Mouse (Mus musculus): Measurements from ENCODE around the gene Sesn2.
A peak's percentile ranks its signal among the peaks of the same experiment; 100 is the strongest.
"Not testable (repeated sequence)": the region's sequence is repeated elsewhere in the genome, so short reads cannot be mapped to it uniquely, and the experiment has no call there.

Gene Sesn2

DNA sequence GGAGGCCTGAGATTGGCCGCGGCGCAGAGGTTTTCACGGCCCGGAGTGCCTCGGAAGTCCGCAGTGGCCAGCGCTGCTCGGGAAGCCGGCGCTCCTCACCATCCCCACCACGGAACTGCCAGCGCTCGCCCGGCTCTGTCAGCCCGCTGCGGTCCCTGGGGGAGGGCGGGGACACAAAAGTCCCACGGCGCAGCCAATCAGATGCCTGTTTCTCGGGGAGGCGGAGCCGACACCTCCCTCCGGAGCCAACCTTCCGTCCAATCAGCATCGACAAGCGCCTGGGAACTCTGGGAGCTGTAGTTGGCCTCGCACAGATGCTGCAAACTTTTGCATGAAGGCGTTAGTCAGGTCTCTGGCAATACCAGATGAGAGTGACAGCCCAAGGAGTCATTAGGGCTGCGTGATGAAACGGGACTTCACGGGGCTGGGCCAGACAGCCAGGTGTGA is at the start of gene Sesn2:
Gene Sesn2, minus strand, starts transcription at position 150 of the 447 bp plus-strand sequence.
- peak; percentile 90 to 95 for DNase-seq (ENCODE audit: low spot score in 2 of 2)

DNA sequence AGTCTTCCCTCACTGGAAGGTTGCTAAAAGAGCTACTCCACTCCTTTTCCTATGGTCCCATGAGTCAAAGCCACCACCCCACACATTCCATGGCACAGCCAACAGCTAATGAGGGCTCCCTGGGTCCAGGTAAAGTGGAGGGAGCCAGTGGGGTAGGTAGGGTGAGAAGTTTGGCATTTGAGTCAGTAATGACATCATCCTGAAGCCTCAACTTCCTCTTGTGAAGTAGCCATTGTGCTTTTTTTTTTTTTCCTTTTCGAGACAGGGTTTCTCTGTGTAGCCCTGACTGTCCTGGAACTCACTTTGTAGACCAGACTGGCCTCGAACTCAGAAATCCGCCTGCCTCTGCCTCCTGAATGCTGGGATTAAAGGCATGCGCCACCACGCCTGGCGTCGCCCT is 45.2 kb upstream of the Sesn2 start:
- not testable (repeated sequence) for DNase-seq (ENCODE audit: low spot score in 2 of 2)

DNA sequence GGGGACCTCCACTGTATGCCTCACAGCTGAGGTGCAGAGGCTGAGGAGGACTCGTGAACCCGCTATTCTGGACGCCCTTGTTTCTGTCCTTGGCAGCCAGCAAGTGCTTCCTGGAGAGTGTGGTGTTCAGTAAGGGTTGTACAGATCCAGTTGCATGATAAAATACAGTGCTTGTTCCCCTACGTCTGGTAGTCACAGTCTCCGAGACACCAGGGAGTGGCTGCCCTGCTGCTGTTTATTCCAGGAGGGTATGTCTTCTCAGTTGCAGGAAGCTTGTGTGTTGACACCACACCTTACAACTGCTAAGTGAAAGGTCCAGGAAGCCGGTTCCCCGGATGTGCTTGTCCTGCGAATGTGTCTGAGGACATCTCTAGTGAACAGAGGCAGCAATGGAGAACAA is 44.4 kb upstream of the Sesn2 start:
- no peak for DNase-seq (ENCODE audit: low spot score in 2 of 2)

DNA sequence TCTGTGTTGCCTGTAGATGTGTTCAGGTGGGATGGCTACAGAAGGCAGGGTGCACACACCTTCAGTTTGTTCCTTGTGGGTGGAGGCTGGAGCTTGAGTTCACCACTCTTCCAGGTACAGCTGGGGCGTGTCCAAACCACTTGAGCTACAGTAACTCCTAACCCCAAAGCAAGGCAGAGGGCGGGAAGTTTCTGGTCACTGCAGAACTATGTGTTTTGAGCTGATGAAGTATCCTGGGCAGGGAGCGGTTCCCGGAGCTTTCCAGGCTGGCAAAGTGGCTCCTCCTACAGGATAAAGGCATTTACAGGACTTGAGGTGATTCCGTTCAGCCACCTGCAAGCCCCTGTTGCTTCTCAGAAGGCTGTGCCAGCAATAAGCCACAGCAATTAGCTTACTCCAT is 43.9 kb upstream of the Sesn2 start:
- DNase-seq (ENCODE audit: low spot score in 2 of 2), result no peak

DNA sequence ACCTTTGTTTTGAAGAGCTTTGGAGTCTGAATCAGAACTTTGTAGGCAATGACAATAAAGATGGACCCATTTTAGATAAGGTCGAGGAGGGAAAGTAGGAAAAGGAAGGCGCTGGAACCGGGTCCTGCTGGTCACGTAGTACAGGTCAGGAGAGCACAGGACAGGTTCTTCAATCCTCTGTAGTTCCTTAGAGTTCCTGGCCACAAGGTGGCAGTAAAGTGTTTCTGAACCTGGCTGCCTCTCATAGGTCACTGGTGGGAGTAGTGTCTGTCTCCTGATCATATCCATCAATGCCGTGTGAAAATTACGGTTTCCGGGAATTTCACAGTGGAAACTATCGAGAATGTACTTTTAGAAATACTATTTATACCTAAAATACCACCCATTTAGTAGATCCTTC is 35.5 kb upstream of the Sesn2 start:
- DNase-seq (ENCODE audit: low spot score in 2 of 2), result peak in 1 of 2 experiments; percentile 62

DNA sequence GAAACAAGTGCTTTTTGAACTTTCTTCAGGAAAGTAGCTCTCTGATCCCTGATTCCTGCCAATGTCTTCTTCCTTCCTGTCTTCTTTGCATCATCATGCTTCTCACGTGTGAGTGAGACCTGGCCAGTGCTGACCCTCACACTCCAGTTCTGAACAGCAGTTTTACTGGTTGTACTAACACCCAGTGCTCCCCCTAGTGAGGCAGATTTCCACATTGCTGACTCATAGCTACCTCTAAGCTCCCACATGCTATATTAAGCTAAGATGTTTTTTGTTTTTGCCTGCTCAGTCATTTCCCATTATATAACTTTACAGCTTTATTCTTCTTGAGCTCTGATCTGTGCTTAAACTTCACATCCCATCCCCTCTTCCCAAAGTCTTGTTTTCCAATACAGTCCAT is 32.4 kb upstream of the Sesn2 start:
- no peak for DNase-seq (ENCODE audit: low spot score in 2 of 2)

DNA sequence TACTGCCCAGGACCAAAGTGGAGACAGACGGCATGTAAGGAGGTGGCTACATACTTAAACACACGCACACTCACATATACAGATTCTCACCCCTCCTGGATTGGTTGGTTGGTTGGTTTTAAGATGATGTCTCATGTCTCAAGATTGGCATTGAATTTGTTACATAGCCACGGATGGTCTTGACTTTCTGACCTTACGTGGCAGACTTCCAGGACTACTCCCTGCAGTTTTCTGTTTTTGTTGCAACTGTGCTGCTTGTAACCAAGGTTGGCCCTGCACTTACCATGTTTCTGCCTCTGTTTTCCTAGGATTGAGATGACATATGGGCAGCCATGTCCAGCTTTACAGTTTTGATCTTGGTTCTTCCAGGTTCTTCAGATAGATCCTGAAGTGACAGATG is 31.1 kb upstream of the Sesn2 start:
- no peak for DNase-seq (ENCODE audit: low spot score in 2 of 2)

DNA sequence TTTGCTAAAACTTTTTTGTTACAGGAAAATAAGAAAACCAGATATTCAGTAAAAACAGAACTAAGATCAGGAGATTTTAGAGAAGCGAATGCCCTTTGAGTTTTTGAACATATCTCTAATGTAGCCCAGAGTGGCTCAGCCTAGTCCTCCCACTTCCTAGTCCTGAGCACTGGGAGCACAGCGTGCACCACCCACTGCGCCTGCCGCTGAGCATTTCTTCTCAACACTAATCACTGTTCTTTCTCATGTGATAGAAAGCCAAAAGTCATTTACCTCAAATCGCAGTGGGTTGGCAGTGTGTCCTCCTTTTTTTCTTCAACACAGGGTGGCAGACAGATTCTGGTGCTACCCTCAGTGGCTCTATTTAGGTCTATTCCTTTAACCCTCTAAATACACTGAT is 29.2 kb upstream of the Sesn2 start:
- DNase-seq (ENCODE audit: low spot score in 2 of 2), result no peak

DNA sequence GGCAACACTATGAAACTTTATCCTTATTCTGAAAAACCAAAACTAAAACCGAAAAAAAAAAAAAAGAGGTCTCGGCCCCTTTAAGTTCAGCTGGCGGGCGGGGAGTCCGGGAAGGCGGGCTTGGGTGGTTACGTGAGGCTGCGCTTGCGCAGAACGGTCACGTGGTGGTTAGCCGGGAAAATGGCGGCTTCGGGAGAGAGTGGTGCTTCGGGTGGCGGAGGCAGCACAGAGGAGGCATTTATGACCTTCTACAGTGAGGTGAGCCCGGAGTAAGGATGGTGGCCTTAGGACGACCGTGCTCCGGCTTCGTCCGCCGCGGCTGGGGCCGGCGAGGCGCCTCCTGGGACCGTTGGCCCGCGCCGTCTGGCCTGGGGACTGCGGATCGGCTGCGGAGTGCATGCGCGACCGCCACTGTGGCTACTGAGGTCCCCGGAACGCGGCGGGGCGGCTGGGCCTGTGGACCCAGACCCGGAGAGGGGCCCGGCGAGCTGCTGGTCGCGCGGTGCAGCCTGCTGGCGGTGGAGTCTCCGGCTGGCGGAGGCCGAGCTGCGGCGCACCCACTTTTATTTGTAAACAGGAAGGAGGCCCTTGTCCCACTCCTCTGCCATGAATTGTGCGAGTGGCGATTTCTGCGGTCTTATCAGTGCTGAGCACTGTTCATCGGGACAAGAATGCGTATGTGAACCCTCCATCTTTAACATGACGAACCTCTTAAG is 25.3 kb upstream of the Sesn2 start, which contains the start of gene Dnajc8:
Gene Dnajc8, plus strand, starts transcription at position 145 of the 716 bp plus-strand sequence.
- peak; percentile 91 to 94 for DNase-seq (ENCODE audit: low spot score in 2 of 2)

DNA sequence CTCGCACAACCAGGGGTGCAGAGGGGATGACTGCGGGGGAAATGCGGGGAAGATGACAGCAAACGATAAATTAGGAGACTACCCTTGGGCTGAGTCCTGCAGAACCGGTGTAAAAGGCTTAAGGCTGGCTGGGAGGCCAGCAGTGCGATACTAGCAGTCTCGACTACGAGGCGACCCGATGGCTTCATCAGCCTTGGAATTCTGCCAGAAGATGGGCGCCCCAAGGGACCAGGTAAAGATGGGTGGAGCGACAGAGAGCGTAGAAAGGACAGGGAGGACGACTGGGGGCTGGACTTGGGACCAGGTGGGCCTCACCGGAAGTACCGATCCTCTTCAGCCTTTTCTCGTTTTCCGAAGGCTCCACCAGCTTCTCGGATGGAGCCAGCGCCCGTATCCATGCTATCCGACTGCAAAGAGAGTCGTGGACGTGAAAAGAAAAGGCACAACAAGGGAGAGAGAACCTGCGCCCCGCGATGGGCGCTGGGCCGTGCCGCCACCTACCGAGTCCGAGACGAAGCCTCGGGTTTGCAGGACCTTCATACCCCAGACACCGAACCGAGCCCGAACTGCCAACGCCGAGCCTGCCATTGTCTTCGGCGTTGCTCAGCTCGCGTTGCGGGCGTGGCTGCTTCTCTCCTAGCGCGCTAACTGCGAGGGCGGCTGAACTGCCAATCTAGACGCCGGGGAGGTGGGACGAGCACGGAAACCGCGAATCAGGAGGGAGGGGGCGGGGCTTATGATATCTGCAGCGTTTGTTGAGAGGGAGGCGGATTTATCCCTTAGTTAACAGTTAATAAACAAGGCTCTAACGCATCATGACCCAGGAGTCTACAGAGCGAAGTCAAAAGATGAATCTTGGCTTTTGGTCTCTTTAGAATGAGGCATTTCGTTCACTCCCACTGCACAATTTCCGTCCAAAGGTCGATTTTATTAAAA is 22.9 kb upstream of the Sesn2 start, which contains the start of gene Atpif1:
Gene Atpif1, minus strand, starts transcription at position 679 of the 936 bp plus-strand sequence.
- DNase-seq (ENCODE audit: low spot score in 2 of 2), result peak; percentile 69 to 89

DNA sequence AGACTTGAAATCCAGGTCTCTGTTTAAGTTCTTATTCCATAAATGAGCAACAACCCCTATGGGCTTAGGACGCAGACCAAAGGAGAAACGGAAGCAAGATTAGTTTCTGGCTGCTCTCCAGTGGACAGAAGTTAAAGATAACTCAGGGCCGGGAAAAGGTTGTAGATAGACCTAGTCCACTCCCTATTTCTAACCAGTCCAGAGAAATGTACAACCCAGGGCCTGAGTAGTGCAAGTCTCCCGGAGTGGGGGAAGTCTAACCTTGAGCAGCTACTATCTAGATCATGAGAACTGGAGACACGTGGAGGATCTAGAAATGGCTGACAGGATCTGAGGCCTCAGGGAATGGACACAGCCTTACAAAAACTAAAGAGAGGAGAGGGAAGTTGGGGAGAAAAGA is 22.2 kb upstream of the Sesn2 start:
- no peak for DNase-seq (ENCODE audit: low spot score in 2 of 2)

DNA sequence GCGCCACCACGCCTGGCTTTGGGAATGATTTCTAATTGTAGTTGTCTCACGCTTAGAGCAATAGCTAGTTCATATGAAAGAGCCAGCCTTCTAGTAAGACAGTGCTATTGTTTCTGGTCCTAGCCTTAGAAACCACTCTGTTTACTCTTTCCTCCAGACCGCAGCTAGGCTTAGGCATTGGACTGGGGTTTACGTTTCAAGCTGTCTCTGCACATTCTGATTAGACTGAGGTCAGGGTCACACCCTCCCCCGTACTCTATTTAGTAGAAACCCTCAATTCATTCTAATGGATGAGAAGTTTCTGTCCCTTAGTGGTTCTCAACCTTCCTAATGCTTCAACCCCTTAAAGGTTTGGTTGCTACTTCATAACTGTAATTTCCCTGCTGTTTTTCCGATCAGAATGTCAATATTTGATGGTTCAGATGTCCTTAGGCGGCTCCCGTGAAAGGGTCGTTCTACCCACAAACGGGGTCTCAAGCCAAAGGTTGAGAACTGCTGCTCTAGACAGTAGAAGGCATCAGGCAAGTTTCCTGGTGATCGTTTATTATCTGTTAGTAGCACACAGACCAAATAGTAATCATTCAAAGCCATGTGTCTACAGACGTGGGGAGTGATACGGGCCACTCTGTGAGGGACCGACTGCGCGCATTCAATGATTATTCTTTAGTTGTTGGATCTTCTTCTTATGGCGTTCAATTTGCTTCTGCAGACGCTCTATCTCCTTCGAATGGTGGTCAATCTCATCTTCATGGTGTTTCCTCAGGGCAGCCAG is 19.9 kb upstream of the Sesn2 start:
- DNase-seq (ENCODE audit: low spot score in 2 of 2), result no peak

DNA sequence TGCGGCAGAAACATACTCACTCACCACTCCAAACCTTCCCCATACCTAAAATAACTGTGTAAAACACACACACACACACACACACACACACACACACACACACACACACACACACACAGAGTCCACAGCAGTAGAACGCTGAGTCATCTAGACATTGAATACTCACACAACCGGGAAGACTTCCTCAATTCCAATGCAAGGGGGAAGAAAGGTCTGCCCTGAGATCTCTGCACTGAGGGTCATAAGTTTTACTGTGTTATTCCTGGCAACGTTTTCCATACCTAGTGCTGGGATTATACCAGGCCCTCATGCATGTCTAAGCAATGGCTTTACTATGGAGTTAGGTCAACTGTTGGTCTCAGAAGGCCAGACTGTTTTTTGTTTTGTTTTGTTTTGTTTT is 19.0 kb upstream of the Sesn2 start:
- DNase-seq (ENCODE audit: low spot score in 2 of 2), result no peak

DNA sequence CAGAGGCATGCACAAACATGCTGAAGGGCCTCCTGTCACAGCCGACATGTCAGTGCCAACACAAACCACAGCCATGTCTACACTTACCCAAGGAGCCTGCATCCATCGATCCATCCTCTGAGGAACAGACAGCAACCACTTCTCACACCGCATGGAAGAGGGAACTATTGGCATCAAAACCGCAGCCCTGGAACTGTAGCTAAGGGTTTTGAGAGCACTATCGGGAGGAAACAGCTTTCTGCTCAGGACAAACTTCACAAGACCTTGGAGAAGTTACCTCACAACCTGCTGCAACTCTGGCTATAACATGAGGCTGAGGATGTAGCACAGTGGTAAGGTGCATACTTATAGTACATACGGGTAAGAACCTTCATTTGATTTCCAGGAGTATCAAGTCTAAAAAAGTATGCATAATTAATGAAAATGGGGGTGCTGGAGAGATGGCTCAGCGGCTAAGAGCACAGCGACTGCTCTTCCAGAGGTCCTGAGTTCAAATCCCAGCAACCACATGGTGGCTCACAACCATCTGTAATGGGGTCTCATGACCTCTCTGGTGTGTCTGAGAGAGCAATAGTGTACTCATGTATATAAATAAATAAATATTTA is 17.7 kb upstream of the Sesn2 start:
- no peak for DNase-seq (ENCODE audit: low spot score in 2 of 2)

DNA sequence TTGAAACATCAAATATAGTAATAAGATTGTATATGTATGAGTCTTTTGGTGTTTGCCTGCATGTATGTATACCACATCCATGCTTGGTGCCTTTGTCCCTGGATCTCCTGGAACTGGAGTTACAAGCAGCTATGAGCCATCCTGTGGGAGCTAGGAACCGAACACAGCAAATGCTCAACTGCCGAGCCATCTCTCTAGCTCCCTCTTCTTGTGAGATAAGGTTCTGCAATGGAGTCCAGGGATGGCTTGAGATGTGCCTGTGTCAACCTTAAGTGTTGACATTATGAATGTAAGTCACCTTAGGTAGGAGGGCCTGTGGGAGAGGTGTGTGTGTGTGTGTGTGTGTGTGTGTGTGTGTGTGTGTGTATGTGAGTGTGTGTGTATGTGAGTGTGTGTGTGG is 16.4 kb upstream of the Sesn2 start:
- DNase-seq (ENCODE audit: low spot score in 2 of 2), result no peak

DNA sequence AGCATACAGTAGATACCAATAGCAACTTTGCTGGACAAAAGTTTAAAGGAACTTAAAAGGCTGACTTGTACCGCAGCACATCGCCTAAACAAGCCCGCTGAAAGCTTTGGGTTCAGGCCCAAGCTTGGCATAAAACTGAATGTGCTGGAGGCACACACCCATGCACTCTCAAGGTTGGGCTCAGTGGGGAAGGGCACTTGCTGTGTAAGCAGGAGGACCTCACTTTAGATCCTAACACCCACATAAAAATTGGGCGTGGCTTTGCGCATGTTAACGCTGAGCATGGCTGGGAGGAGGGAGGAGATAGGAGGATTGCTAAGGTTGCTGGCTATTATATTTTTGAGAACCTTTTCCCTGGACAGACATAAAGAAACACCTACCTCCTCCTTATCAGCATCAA is 14.5 kb upstream of the Sesn2 start:
- DNase-seq (ENCODE audit: low spot score in 2 of 2), result no peak

DNA sequence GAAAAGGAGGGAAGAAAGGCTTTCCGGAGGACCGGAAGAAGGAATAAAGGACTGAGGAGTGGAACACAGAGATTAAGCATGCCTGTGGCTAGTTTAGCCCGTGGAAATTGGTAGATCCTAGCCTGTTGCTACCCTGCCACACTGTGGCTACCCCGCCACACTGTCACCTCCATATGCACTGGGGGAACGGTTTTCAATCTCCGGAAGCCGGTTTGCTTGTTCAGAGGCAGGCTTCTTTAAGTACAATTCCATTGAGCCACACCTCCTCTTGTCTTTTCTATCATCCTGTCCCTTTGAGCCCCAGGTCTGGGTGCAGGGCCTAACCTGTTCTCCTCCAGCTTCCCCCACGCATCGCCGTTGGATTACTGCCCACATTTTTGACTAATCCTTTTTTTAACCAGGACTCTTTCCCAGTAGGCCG is 14.0 kb upstream of the Sesn2 start:
- DNase-seq (ENCODE audit: low spot score in 2 of 2), result no peak

DNA sequence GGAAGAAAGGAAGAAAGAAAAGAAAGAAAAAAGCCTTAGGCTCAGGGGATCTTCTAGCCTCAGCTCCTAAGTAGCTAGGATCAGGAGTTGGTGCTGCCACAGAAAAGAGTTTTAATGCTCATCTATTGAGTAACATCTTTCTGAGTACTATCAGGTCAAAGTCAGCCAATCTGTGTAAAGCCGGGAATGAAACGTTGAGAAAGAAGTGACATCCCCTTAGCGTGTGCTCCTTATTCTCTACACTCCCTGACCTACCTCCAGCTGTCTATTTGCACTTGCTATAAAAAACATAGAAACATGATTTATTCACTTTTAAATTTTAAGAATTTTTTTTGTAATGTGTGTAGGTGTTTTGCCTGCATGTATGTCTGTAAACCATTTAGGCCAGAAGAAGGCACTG is 8.9 kb upstream of the Sesn2 start:
- DNase-seq (ENCODE audit: low spot score in 2 of 2), result no peak

DNA sequence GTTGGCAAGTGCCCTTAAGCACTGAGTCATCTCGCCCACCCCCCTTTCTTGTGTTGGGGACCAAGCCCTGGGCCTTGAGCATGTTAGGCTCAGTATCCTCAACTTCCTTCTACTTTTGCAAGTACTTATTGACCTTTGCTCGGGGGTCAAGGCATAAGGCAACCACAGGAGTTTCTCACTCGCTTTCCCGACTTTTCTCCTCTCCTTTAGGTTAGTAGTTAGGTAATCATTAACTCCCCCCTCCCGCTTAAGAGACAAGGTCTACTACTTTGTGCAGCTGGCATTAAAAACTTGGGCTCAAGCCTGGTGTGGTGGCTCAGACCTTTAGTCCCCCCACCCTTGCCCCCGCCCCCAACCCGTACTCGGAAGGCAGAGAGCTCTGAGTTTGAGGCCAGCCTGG is 7.8 kb upstream of the Sesn2 start:
- no peak for DNase-seq (ENCODE audit: low spot score in 2 of 2)

DNA sequence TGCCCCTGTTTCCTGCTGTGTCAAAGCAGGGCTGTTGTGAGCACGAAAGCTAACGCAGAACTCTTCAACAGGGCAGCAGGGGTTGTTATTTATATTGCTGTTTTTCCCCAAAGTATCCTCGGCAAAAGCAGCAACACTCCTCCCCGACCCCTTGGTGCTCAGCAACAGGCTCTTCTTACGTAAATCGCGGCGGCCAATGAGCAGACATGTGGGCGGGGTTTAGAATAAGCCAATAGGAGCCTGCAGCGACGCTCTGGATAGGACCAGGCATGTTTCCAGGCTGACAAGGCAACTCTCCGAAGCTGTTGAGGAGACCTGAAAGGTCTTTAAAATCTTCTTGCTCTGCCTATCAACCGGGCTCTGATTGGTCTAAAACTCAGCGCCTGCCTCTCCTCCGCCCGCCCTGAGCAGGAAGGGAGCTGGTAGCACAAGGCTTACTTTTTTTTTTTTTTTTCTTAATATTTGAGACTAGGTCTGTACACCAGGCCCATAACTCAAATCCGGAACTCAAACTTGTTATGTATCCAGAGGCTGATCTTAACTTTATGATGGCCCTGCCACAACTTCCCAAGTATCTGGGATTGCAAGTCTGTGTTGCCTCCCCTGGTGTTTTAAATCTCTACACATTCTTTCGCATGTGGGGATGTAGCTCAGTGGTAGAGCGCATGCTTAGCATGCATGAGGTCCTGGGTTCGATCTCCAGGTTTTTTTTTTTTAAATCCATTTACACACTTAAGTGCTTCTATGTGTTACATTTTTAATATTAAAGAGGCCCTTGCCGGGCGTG is 5.3 kb upstream of the Sesn2 start:
- peak; percentile 58 to 77 for DNase-seq (ENCODE audit: low spot score in 2 of 2)
